Mouse (Mus musculus) hindbrain, embryonic 16.5 days (tissue): ENCODE results near the gene Rpn1. TPM values are rescaled to one million over a fixed set of nuclear protein-coding genes. Genes with fewer than 3 reads are reported as not detected.

Experiments used
- ATAC-seq: fragments of 200-750 bp; cut with Nextera tagmentation; 2 replicates; pipeline ENCODE4 v1.8.0; 2017; ENCODE audit warnings: moderate TSS enrichment, moderate library complexity
- H3K27ac ChIP-seq: fragments of 300-500 bp; sonication (generic); 2 replicates; pipeline ENCODE4 v1.5.1; 2014; ENCODE audit warnings: low read depth, mild to moderate bottlenecking, control low read depth, low read length, moderate library complexity
- H3K27me3 ChIP-seq: fragments of 300-500 bp; sonication (generic); replicated peaks from 2 replicates; pipeline ENCODE4 v1.6.1; 2014; ENCODE audit warnings: low read length; ENCODE audit not compliant: control insufficient read depth, insufficient read depth
- H3K36me3 ChIP-seq: fragments of 300-500 bp; sonication (generic); 2 replicates; pipeline ENCODE4 v1.6.1; 2014; ENCODE audit warnings: mild to moderate bottlenecking, low read length, moderate library complexity, mixed read lengths; ENCODE audit not compliant: control insufficient read depth, insufficient read depth
- H3K4me1 ChIP-seq: fragments of 300-500 bp; sonication (generic); 2 replicates; pipeline ENCODE4 v1.6.1; 2014; ENCODE audit warnings: low read depth, low read length; ENCODE audit not compliant: control insufficient read depth, insufficient read depth
- H3K4me2 ChIP-seq: fragments of 300-500 bp; sonication (generic); 2 replicates; pipeline ENCODE4 v1.6.1; 2014; ENCODE audit warnings: mild to moderate bottlenecking, low read length, control low read depth, moderate library complexity
- H3K4me3 ChIP-seq: fragments of 300-500 bp; sonication (generic); 2 replicates; pipeline ENCODE4 v1.5.1; 2014; ENCODE audit warnings: mild to moderate bottlenecking, low read length, control low read depth, moderate library complexity
- H3K9ac ChIP-seq: fragments of 300-500 bp; sonication (generic); 2 replicates; pipeline ENCODE4 v1.6.1; 2014; ENCODE audit warnings: low read depth, mild to moderate bottlenecking, control low read depth, low read length, moderate library complexity
- H3K9me3 ChIP-seq: fragments of 300-500 bp; sonication (generic); 2 replicates; pipeline ENCODE4 v1.6.1; 2014; ENCODE audit warnings: mild to moderate bottlenecking, low read length, moderate library complexity; ENCODE audit not compliant: control insufficient read depth
- WGBS: fragments of 180-500 bp; shearing (Covaris S2); extraction: QIAGEN DNeasy Blood & Tissue Kit; methylation state at CpG from one replicate; pipeline ENCODE4 v1.1.7; 2014; 5-methylcytosine and 5-hydroxymethylcytosine counted together
- polyA plus RNA-seq: library from polyadenylated mRNA; unstranded; fragments of >200 nt; fragmentation: Nextera tagmentation; extraction: Ambion mirVana; gene quantifications from 2 replicates; pipeline ENCODE4 v1.2.1, GENCODE M21; 2015

Rpn1 gene
- polyA plus RNA-seq, 1 experiment from 2014 or later = 325 TPM

GRCm38 (mm10) chr6:88074752-88075554 is 9.3 kb upstream of the Rpn1 start:
- Histone ChIP-seq H3K27ac (peak overlapping the region; percentile 89), H3K4me2 (peak overlapping the region; percentile 92), H3K27me3 (no peaks in the 10 kb centered on the region), H3K36me3 (no peaks in the 10 kb centered on the region), H3K4me3 (peak overlapping the region; percentile 53), H3K4me1 (0 out of 2 replicates have a peak, but pooled peaks cover 4% of the 10 kb centered on the region), H3K9ac (peak overlapping the region; percentile 75), H3K9me3 (no peaks in the 10 kb centered on the region)
- peak; percentile 99 for ATAC-seq
- 4% methylated on average over 30 of the region's 32 CpGs for WGBS

- Histone ChIP-seq H3K27me3 (no peaks in the 10 kb centered on the region), H3K27ac (no peak overlapping the region), H3K4me2 (peak overlapping the region; percentile 92), H3K4me1 (0 out of 2 replicates have a peak, but pooled peaks cover 4% of the 10 kb centered on the region), H3K4me3 (no peak overlapping the region), H3K36me3 (no peaks in the 10 kb centered on the region), H3K9me3 (no peaks in the 10 kb centered on the region), H3K9ac (no peak overlapping the region)
- no peak for ATAC-seq
- WGBS = 81% methylated on average over 1 of the region's 1 CpGs
These were observed 8.2 kb upstream of the Rpn1 start for GRCm38 (mm10) chr6:88075960-88076517.

- no peak overlapping the region for H3K4me2 ChIP-seq
- no peaks in the 10 kb centered on the region for H3K36me3 ChIP-seq
- H3K9ac ChIP-seq = no peak overlapping the region
- peaks cover 24% of the 10 kb centered on the region for H3K4me1 ChIP-seq
- H3K4me3 ChIP-seq = no peak overlapping the region
- WGBS = 84% methylated on average over 7 of the region's 7 CpGs
- no peak overlapping the region for H3K27ac ChIP-seq
- no peaks in the 10 kb centered on the region for H3K9me3 ChIP-seq
- no peak for ATAC-seq
- no peaks in the 10 kb centered on the region for H3K27me3 ChIP-seq
These were observed 1.2 kb upstream of the Rpn1 start for GRCm38 (mm10) chr6:88083095-88083494.

GRCm38 (mm10) chr6:88083672-88084071 is 610 bp upstream of the Rpn1 start:
- 69% methylated on average over 3 of the region's 3 CpGs for WGBS
- peaks cover 24% of the 10 kb centered on the region for H3K4me1 ChIP-seq
- no peaks in the 10 kb centered on the region for H3K36me3 ChIP-seq
- H3K9ac ChIP-seq = no peak overlapping the region
- peak overlapping the region; percentile 79 for H3K4me2 ChIP-seq
- no peaks in the 10 kb centered on the region for H3K27me3 ChIP-seq
- no peak overlapping the region for H3K27ac ChIP-seq
- ATAC-seq = peak; percentile 1; the same call in 1 of the 2 replicates
- H3K9me3 ChIP-seq = no peaks in the 10 kb centered on the region
- peak overlapping the region; percentile 100; the same call in 1 of the 2 replicates for H3K4me3 ChIP-seq

- H3K4me3 ChIP-seq = no peak overlapping the region
- no peak overlapping the region for H3K4me2 ChIP-seq
- H3K4me1 ChIP-seq = peaks cover 22% of the 10 kb centered on the region
- no peak overlapping the region for H3K27ac ChIP-seq
- no peaks in the 10 kb centered on the region for H3K9me3 ChIP-seq
- H3K36me3 ChIP-seq = peaks cover 30% of the 10 kb centered on the region
- no peak for ATAC-seq
- no peaks in the 10 kb centered on the region for H3K27me3 ChIP-seq
- no peak overlapping the region for H3K9ac ChIP-seq
- WGBS = 56% methylated on average over 1 of the region's 1 CpGs
These were observed 4.7 kb downstream of the Rpn1 start for GRCm38 (mm10) chr6:88088971-88089370.

- H3K27me3 ChIP-seq = no peaks in the 10 kb centered on the region
- H3K36me3 ChIP-seq = peaks cover 52% of the 10 kb centered on the region
- no peak overlapping the region for H3K4me3 ChIP-seq
- no peak for ATAC-seq
- no peak overlapping the region for H3K9ac ChIP-seq
- H3K9me3 ChIP-seq = no peaks in the 10 kb centered on the region
- WGBS = 89% methylated on average over 7 of the region's 7 CpGs
- H3K4me1 ChIP-seq = no peaks in the 10 kb centered on the region
- H3K27ac ChIP-seq = no peak overlapping the region
- no peak overlapping the region for H3K4me2 ChIP-seq
These were observed 11.1 kb downstream of the Rpn1 start for GRCm38 (mm10) chr6:88095377-88095776.

GRCm38 (mm10) chr6:88102096-88102495 is 17.8 kb downstream of the Rpn1 start:
- no peak for ATAC-seq
- Histone ChIP-seq H3K27me3 (no peaks in the 10 kb centered on the region), H3K4me3 (no peak overlapping the region), H3K4me1 (peaks cover 8% of the 10 kb centered on the region), H3K36me3 (peaks cover 44% of the 10 kb centered on the region), H3K9ac (no peak overlapping the region), H3K27ac (no peak overlapping the region), H3K4me2 (no peak overlapping the region), H3K9me3 (no peaks in the 10 kb centered on the region)
- WGBS = 93% methylated on average over 6 of the region's 6 CpGs

GRCm38 (mm10) chr6:88105783-88106611 is 21.7 kb downstream of the Rpn1 start:
- H3K27ac ChIP-seq = peak overlapping the region; percentile 76

More at GRCm38 (mm10) chr6:88105783-88106611, 21.7 kb downstream of the Rpn1 start:
- Histone ChIP-seq H3K9me3 (no peaks in the 10 kb centered on the region), H3K4me1 (peaks cover 8% of the 10 kb centered on the region), H3K36me3 (peaks cover 24% of the 10 kb centered on the region), H3K9ac (peak overlapping the region; percentile 65), H3K27me3 (no peaks in the 10 kb centered on the region), H3K4me2 (peak overlapping the region; percentile 57), H3K4me3 (peak overlapping the region; percentile 26)
- 11% methylated on average over 32 of the region's 32 CpGs for WGBS
- ATAC-seq = peak; percentile 94
